In genomic region chr10:45335434-45336422, GRCm38 (mm10) we compare ENCODE assay signal across 9 mouse cellular contexts. TPM values are rescaled to one million over a fixed set of nuclear protein-coding genes. Genes with fewer than 3 reads are reported as not detected.
DNase-seq lines count a peak whose midpoint lies in the region; ATAC-seq and TF ChIP-seq lines count a peak whose summit lies in the region.
"Had no signal": no experiment of that assay in that cellular context is flagged by ENCODE, and none has a peak within 500 bp of the region (broad histone marks: within the 10 kb centered on the region; RNA-seq: fewer than 3 reads in every experiment).

Bves (plus strand) TSS chr10:45335772.

- no peak for TF ChIP-seq POLR2A in spleen, adult 2 months (IDR thresholded peaks at IDR 0.05; ENCODE audit: low read depth, low read length)
- TF ChIP-seq POLR2A in embryonic fibroblast, embryonic 13.5 days (IDR thresholded peaks at IDR 0.05; ENCODE audit: low read depth, low read length) = no peak

- peak within 1 kb of the TSS; percentile 64 for H3K4me2 ChIP-seq in heart, embryonic 14.5 days (ENCODE audit: low read length)
- peak within 1 kb of the TSS; percentile 96 for H3K4me2 ChIP-seq in midbrain, embryonic 15.5 days
- H3K4me2 ChIP-seq in stomach, embryonic 16.5 days (ENCODE audit: low read depth, low read length) = peak within 1 kb of the TSS; percentile 80

- peak within 1 kb of the TSS; percentile 14 for H3K4me3 ChIP-seq in spleen, adult 2 months (ENCODE audit: extremely low read depth, insufficient read depth, insufficient read length)
- peak within 1 kb of the TSS; percentile 59 for H3K4me3 ChIP-seq in embryonic fibroblast, embryonic 13.5 days (ENCODE audit: insufficient read depth, low read length)
- H3K4me3 ChIP-seq in heart, embryonic 14.5 days (ENCODE audit: control insufficient read depth in 1 of 2, insufficient read depth in 1 of 2, low read depth in 1 of 2, low read length in 2 of 2) = peak within 1 kb of the TSS; percentile 91 to 100
- H3K4me3 ChIP-seq in midbrain, embryonic 15.5 days = peak within 1 kb of the TSS; percentile 68
- peak within 1 kb of the TSS; percentile 57 for H3K4me3 ChIP-seq in stomach, embryonic 16.5 days (replicated peaks; ENCODE audit: low read length)

- 3% methylated on average over 103 of the region's 116 CpGs for WGBS in spleen, adult 2 months
- under 1% methylated on average over 103 of the region's 116 CpGs for WGBS in heart, embryonic 14.5 days
- WGBS in midbrain, embryonic 15.5 days = under 1% methylated on average over 116 of the region's 116 CpGs
- under 1% methylated on average over 112 of the region's 116 CpGs for WGBS in stomach, embryonic 16.5 days

- peaks cover 2% of the 10 kb centered on the region; the same call in 1 of the 2 replicates for H3K4me1 ChIP-seq in spleen, adult 2 months (ENCODE audit: control insufficient read depth, insufficient read depth, insufficient read length)
- H3K4me1 ChIP-seq in embryonic fibroblast, embryonic 13.5 days (ENCODE audit: control insufficient read depth, insufficient read depth, low read length) = no peaks in the 10 kb centered on the region
- peaks cover 0 to 12% of the 10 kb centered on the region in 2 experiments; a peak in 2 of 4 replicates for H3K4me1 ChIP-seq in heart, embryonic 14.5 days (ENCODE audit: control insufficient read depth in 2 of 2, insufficient read depth in 2 of 2, low read length in 2 of 2)
- H3K4me1 ChIP-seq in midbrain, embryonic 15.5 days = peaks cover 9% of the 10 kb centered on the region
- H3K4me1 ChIP-seq in stomach, embryonic 16.5 days (ENCODE audit: control insufficient read depth, insufficient read depth, low read length) = no peaks in the 10 kb centered on the region

- no peaks in the 10 kb centered on the region for H3K9me3 ChIP-seq in heart, embryonic 14.5 days (ENCODE audit: control insufficient read depth, low read length)
- no peaks in the 10 kb centered on the region for H3K9me3 ChIP-seq in midbrain, embryonic 15.5 days
- H3K9me3 ChIP-seq in stomach, embryonic 16.5 days (replicated peaks; ENCODE audit: control insufficient read depth, low read length) = no peaks in the 10 kb centered on the region

- no peak for DNase-seq in spleen, adult 2 months (ENCODE audit: low read depth in 1 of 2, low spot score in 2 of 2)
- DNase-seq in spleen, postnatal 14 days (ENCODE audit: low spot score in 2 of 2) = no peak
- DNase-seq in layer of hippocampus, postnatal 25 days (ENCODE audit: extremely low spot score in 1 of 2, low spot score in 1 of 2) = peak; percentile 31 to 35
- no peak for DNase-seq in cerebellum, adult 11 months

- ATAC-seq in heart, embryonic 14.5 days (ENCODE audit: insufficient number of reproducible peaks, insufficient read depth, low FRiP score, low read depth) = peak; percentile 79
- peak; percentile 83 for ATAC-seq in midbrain, embryonic 15.5 days (replicated peaks)
- ATAC-seq in stomach, embryonic 16.5 days (ENCODE audit: insufficient read depth, low FRiP score) = peak; percentile 88

- H3K36me3 ChIP-seq in spleen, adult 2 months (ENCODE audit: control insufficient read depth, insufficient read depth, low read length) = no peaks in the 10 kb centered on the region
- H3K36me3 ChIP-seq in heart, embryonic 14.5 days (ENCODE audit: control insufficient read depth, insufficient read depth, low read length) = peaks cover 16% of the 10 kb centered on the region
- H3K36me3 ChIP-seq in midbrain, embryonic 15.5 days (replicated peaks) = no peaks in the 10 kb centered on the region
- no peaks in the 10 kb centered on the region for H3K36me3 ChIP-seq in stomach, embryonic 16.5 days (ENCODE audit: control insufficient read depth, insufficient read depth, low read length)

- TF ChIP-seq CTCF in spleen, adult 2 months (IDR thresholded peaks at IDR 0.05; ENCODE audit: extremely low read depth, insufficient read depth, insufficient read length, insufficient replicate concordance) = no peak
- no peak for TF ChIP-seq CTCF in embryonic fibroblast, embryonic 13.5 days (IDR thresholded peaks at IDR 0.05; ENCODE audit: borderline replicate concordance, insufficient read depth, low read length)

- no peak within 1 kb of the TSS for H3K27ac ChIP-seq in spleen, adult 2 months (ENCODE audit: insufficient read depth, low read length)
- no peak within 1 kb of the TSS for H3K27ac ChIP-seq in embryonic fibroblast, embryonic 13.5 days (ENCODE audit: insufficient read depth, low read length)
- H3K27ac ChIP-seq in heart, embryonic 14.5 days (replicated peaks in 1 of 2; ENCODE audit: control insufficient read depth in 1 of 2, insufficient read depth in 1 of 2, low read depth in 2 of 2, low read length in 2 of 2) = peak within 1 kb of the TSS; percentile 97 to 98
- H3K27ac ChIP-seq in midbrain, embryonic 15.5 days = no peak within 1 kb of the TSS
- no peak within 1 kb of the TSS for H3K27ac ChIP-seq in stomach, embryonic 16.5 days (ENCODE audit: low read length)

- peak within 1 kb of the TSS; percentile 99 for H3K9ac ChIP-seq in heart, embryonic 14.5 days (ENCODE audit: low read length)
- H3K9ac ChIP-seq in midbrain, embryonic 15.5 days = peak within 1 kb of the TSS; percentile 47
- H3K9ac ChIP-seq in stomach, embryonic 16.5 days (ENCODE audit: low read length) = peak within 1 kb of the TSS; percentile 73

- H3K27me3 ChIP-seq in spleen, adult 2 months (ENCODE audit: control insufficient read depth, insufficient read depth, low read length) = peaks cover 7% of the 10 kb centered on the region
- no peaks in the 10 kb centered on the region for H3K27me3 ChIP-seq in heart, embryonic 14.5 days (ENCODE audit: control insufficient read depth, insufficient read depth, low read length)
- H3K27me3 ChIP-seq in midbrain, embryonic 15.5 days (replicated peaks) = peaks cover 25% of the 10 kb centered on the region
- peaks cover 8% of the 10 kb centered on the region for H3K27me3 ChIP-seq in stomach, embryonic 16.5 days (ENCODE audit: control insufficient read depth, insufficient read depth, low read length)

RNA-seq across cellular contexts. Expression of gene Bves, which starts in this region (rescaled TPM):
- 0.41 and 0.53 TPM in 2 replicates for polyA plus RNA-seq in spleen, adult 2 months (2012; rRNA removed)
- 2.1 and 2.5 TPM in 2 replicates for polyA plus RNA-seq in embryonic fibroblast, embryonic 13.5 days (2011; ENCODE audit: insufficient read length, low read depth, missing spikeins)
- 123 and 138 TPM in 2 replicates for polyA plus RNA-seq in heart, embryonic 14.5 days (2014; fragmentation: Nextera tagmentation; extraction: Ambion mirVana)
- 1 to 10 TPM; 4.0 to 4.4 TPM for total RNA-seq in layer of hippocampus, postnatal 25 days (2021)
- polyA plus RNA-seq in midbrain, embryonic 15.5 days (2015; fragmentation: Nextera tagmentation; extraction: Ambion mirVana) = 1.5 and 1.6 TPM in 2 replicates
- polyA plus RNA-seq in stomach, embryonic 16.5 days (2015; fragmentation: Nextera tagmentation; extraction: Ambion mirVana) = 6.8 and 8.1 TPM in 2 replicates
- total RNA-seq: neutrophil, adult 5-6 weeks had no signal

Comparison
In these comparisons a context has a peak if more than half of its experiments do, and no peak if none do; other contexts are left out.
1. RNA of gene Bves (polyA plus RNA-seq): 123 to 138 TPM in heart, embryonic 14.5 days; 6.8 to 8.1 TPM in stomach, embryonic 16.5 days, 2.1 to 2.5 TPM in embryonic fibroblast, embryonic 13.5 days, 1.5 to 1.6 TPM in midbrain, embryonic 15.5 days and 0.41 to 0.53 TPM in spleen, adult 2 months; every median in the first group is over 10 times any median in the second.
2. DNase-seq: peak in layer of hippocampus, postnatal 25 days (2 of 2); none in spleen, adult 2 months (0 of 2), spleen, postnatal 14 days (0 of 2) and cerebellum, adult 11 months (single experiment).
3. H3K27ac ChIP-seq: peak in heart, embryonic 14.5 days (2 of 2); none in spleen, adult 2 months (single experiment), embryonic fibroblast, embryonic 13.5 days (single experiment), midbrain, embryonic 15.5 days (single experiment) and stomach, embryonic 16.5 days (single experiment).
4. H3K4me3 ChIP-seq: peak in every context shown above with its lines; median percentile 96 in heart, embryonic 14.5 days; 68 in midbrain, embryonic 15.5 days; 59 in embryonic fibroblast, embryonic 13.5 days; 57 in stomach, embryonic 16.5 days; 14 in spleen, adult 2 months.
5. H3K9ac ChIP-seq: peak in every context shown above with its lines; median percentile 99 in heart, embryonic 14.5 days; 73 in stomach, embryonic 16.5 days; 47 in midbrain, embryonic 15.5 days.
6. Peak in every context shown above with its lines, with median percentiles within 50 percentile points of each other: ATAC-seq and H3K4me2 ChIP-seq.